Mouse (Mus musculus) gastrocnemius, postnatal 10 days (tissue): ENCODE results near the gene Ctnna3. TPM values are rescaled to one million over a fixed set of nuclear protein-coding genes. Genes with fewer than 3 reads are reported as not detected.
"Not testable (repeated sequence)": the region's sequence is repeated elsewhere in the genome, so short reads cannot be mapped to it uniquely, and the experiment has no call there.

Experiments used
- DNase-seq: peaks from one replicate; pipeline ENCODE4 v3.0.0; 2021; ENCODE audit warnings: mixed read lengths
- total RNA-seq, 2 experiments: library from RNA; stranded (reverse); gene quantifications; 2 replicates each; pipeline ENCODE4 v1.2.3; 2021

The Ctnna3 gene
- total RNA-seq, 2 experiments from 2014 or later = 23.0 to 24.9 TPM

GRCm38 (mm10) chr10:64639061-64639460 lies 1209.2 kb downstream of the Ctnna3 start:
- no peak for DNase-seq

- no peak for DNase-seq
These were observed 1211.2 kb downstream of the Ctnna3 start for GRCm38 (mm10) chr10:64641093-64641492.

GRCm38 (mm10) chr10:64641576-64641975 lies 1211.7 kb downstream of the Ctnna3 start:
- DNase-seq = no peak

- no peak for DNase-seq
These were observed 1214.1 kb downstream of the Ctnna3 start for GRCm38 (mm10) chr10:64643976-64644375.

GRCm38 (mm10) chr10:64661190-64661589 lies 1231.3 kb downstream of the Ctnna3 start:
- DNase-seq = no peak

GRCm38 (mm10) chr10:64671469-64671868 lies 1241.6 kb downstream of the Ctnna3 start:
- DNase-seq = no peak

GRCm38 (mm10) chr10:64675796-64676195 lies 1245.9 kb downstream of the Ctnna3 start:
- DNase-seq = no peak

- DNase-seq = no peak
These were observed 1280.1 kb downstream of the Ctnna3 start for GRCm38 (mm10) chr10:64710017-64710416.

- DNase-seq = no peak
These were observed 1288.1 kb downstream of the Ctnna3 start for GRCm38 (mm10) chr10:64718036-64718435.

- no peak for DNase-seq
These were observed 1305.8 kb downstream of the Ctnna3 start for GRCm38 (mm10) chr10:64735692-64736091.

GRCm38 (mm10) chr10:64736616-64737015 lies 1306.7 kb downstream of the Ctnna3 start:
- DNase-seq = no peak

- DNase-seq = not testable (repeated sequence)
These were observed 1311.8 kb downstream of the Ctnna3 start for GRCm38 (mm10) chr10:64741721-64742120.

GRCm38 (mm10) chr10:64744099-64744498 lies 1314.2 kb downstream of the Ctnna3 start:
- DNase-seq = not testable (repeated sequence)

- no peak for DNase-seq
These were observed 1318.8 kb downstream of the Ctnna3 start for GRCm38 (mm10) chr10:64748651-64749050.

GRCm38 (mm10) chr10:64750791-64751190 lies 1320.9 kb downstream of the Ctnna3 start:
- peak; percentile 5 for DNase-seq

- DNase-seq = no peak
These were observed 1406.4 kb downstream of the Ctnna3 start for GRCm38 (mm10) chr10:64836315-64836714.

- DNase-seq = no peak
These were observed 1431.5 kb downstream of the Ctnna3 start for GRCm38 (mm10) chr10:64861439-64861838.

- no peak for DNase-seq
These were observed 1441.0 kb downstream of the Ctnna3 start for GRCm38 (mm10) chr10:64870888-64871287.

- DNase-seq = no peak
These were observed 1446.6 kb downstream of the Ctnna3 start for GRCm38 (mm10) chr10:64876506-64876905.

- DNase-seq = peak; percentile 4
These were observed 1450.0 kb downstream of the Ctnna3 start for GRCm38 (mm10) chr10:64879860-64880259.

- DNase-seq = no peak
These were observed 1457.0 kb downstream of the Ctnna3 start for GRCm38 (mm10) chr10:64886946-64887345.

- DNase-seq = no peak
These were observed 1462.6 kb downstream of the Ctnna3 start for GRCm38 (mm10) chr10:64892458-64892857.

- DNase-seq = no peak
These were observed 1468.8 kb downstream of the Ctnna3 start for GRCm38 (mm10) chr10:64898739-64899138.

GRCm38 (mm10) chr10:64901726-64902125 lies 1471.8 kb downstream of the Ctnna3 start:
- DNase-seq = no peak

GRCm38 (mm10) chr10:64940975-64941374 lies 1511.1 kb downstream of the Ctnna3 start:
- no peak for DNase-seq
